Mouse (Mus musculus): ENCODE results near the gene Aip. TPM values are rescaled to one million over a fixed set of nuclear protein-coding genes. Genes with fewer than 3 reads are reported as not detected.

Gene Aip
- 65.0 and 68.8 TPM in 2 replicates for polyA plus RNA-seq (2012; rRNA removed)

DNA sequence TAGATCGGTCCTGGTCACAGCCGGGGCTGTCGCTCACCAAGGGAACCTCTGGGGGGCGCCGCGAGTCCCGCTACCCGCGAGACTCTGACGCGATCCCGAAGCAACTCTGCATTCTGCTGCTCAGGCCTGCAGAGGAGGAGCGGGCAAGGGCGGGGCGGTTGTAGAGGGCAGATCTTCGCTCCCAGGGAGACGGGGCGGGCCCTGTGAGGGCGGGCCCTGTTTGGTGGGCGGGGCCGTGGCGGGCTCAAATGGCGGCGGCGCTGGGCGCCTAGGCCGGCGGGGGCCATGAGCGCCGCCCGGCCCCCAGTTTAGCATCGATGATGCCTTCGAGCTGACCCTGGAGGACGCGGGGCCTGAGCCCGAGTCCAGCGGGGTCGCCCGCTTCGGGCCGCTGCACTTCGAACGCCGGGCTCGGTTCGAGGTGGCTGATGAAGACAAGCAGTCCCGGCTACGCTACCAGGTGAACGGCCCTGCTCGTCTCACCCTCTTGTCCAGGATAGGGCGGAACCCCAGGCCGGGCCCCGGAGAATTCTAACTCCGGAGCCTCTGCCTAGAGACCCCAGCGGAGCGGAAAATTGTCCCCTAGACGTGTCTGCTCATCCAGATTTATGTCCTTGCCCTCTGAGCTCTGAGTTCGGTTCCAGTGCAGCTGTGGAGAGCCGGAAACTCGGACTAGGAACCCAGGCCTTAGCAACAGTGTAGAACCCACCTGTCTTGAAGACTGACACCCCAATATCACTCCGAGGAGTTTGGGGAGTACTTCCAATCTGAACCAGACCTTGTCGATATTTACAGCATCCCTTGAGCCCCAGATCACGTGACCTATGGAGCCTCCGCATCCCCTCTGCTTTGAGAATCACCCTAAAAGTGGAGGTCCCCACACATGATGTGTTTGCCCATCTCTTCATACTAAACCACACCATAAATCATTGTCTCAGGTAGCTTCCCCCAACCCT, at the start of gene Aip:
TSS of gene Aip (minus strand) at position 118 of the 956 bp plus-strand sequence.

DNA sequence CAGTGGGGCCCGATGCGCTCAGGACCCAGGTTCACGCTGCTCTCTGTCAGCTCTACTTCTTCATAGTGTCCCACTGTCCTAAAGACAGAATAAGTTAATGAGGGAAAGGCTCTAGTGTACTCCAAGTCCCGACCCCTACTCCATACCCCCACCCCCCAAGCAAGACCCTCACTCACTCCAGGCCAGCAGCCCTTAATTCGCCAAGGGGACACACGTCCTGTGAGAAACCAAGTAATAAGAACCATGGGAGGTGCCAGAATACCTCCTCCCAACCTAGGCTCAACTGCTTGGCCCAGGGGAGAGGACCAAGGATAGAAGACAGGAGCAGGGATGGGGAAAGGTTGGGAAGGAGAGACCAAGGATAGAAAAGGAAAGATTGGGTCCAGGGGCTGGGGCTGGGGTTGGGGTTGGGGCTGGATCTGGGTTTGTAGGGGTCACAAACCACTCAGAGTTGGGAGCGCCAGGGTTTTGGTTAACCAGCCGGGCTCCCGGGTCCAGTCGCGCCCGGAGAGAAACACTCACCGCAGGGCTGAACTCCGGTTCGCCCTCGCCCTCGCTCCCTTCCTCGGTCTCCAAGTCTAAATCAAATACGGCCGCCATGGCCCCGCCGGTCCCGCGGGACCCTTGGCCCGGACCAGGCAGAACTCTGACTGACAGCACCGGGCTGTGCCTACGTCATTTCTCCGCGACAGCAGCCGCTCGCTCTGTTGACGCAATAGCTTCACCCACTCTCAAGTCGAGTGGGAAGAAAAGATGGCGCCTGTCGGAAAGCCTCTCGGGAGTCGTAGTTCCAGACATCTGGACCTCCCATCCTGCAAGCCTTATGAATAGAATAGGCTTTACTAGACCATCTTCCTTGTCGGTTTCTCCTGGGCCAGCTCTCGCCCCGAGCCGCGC, 37.2 kb upstream of the Aip start, which contains the start of gene Rps6kb2:
TSS of gene Rps6kb2 (minus strand) at position 709 of the 897 bp plus-strand sequence.

DNA sequence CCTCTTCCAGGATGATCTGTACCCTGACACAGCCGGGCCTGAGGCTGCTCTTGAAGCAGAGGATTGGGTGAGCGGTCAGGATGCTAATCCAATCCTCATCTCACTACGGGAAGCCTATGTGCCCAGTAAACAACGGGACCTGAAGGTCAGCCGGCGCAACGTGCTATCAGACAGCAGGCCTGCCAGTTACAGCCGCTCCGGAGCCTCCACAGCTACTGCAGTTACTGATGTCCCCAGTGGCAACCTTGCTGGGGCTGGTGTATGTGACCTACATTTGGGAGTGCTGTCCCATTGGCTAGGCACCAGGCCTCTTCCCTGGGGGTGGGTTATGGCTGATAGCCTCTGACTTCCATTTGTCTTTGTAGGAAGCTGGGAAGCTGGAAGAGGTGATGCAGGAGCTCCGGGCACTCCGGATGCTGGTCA, 27.6 kb upstream of the Aip start, which contains the start of gene Ptprcap:
TSS of gene Ptprcap (plus strand) at position 373 of the 423 bp plus-strand sequence.

DNA sequence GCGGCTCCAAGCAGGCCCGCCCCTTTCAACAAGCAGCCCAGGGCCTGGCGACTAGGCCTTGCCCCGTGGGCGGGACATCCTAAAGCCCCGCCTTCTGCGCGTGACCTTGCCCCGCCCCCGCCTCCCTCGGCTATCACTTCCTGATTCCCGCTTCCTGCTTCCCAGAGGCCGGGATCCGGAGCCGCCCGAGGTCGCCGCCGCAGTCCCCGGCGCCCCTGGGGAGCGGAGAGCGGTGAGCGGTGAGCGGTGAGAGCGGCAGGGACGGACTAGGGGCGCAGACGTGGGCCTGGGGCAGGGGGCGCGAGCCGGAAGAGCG, 22.8 kb upstream of the Aip start, which contains the start of gene Coro1b:
TSS of gene Coro1b (plus strand) at position 129 of the 316 bp plus-strand sequence.

GRCm38 (mm10) chr19:4143759-4144268, 18.2 kb upstream of the Aip start, which contains the start of gene Cabp4:
Gene Cabp4 (minus strand): TSS chr19:4144033.

GRCm38 (mm10) chr19:4139446-4139845, 13.8 kb upstream of the Aip start, which contains the start of gene Gpr152:
Gene Gpr152 (plus strand): TSS chr19:4139787.

GRCm38 (mm10) chr19:4099837-4100717, 25.6 kb downstream of the Aip start, which contains the start of gene Pitpnm1:
Gene Pitpnm1 (plus strand): TSS chr19:4099998.

GRCm38 (mm10) chr19:4096642-4097440, 28.8 kb downstream of the Aip start, which contains the start of gene Cdk2ap2:
Gene Cdk2ap2 (plus strand): TSS chr19:4097182.

GRCm38 (mm10) chr19:4081394-4081793, 44.3 kb downstream of the Aip start, which contains the start of gene Cabp2:
Gene Cabp2 (plus strand): TSS chr19:4081578.

Other genes starting within 250 kb of the Aip start
- 146 and 188 TPM in 2 replicates for gene Tcirg1, start 218.7 kb downstream of the Aip start, polyA plus RNA-seq (2012; rRNA removed)
- 279 and 336 TPM in 2 replicates for gene Ndufs8, start 213.1 kb downstream of the Aip start, polyA plus RNA-seq (2012; rRNA removed)
- 14.9 and 17.0 TPM in 2 replicates for gene Aldh3b1, start 196.1 kb downstream of the Aip start, polyA plus RNA-seq (2012; rRNA removed)
- 160 and 202 TPM in 2 replicates for gene Unc93b1, start 190.7 kb downstream of the Aip start, polyA plus RNA-seq (2012; rRNA removed)
- gene Aldh3b3, start 167.2 kb downstream of the Aip start, polyA plus RNA-seq (2012; rRNA removed), result 0.15 and 0.35 TPM in 2 replicates
- 14.5 and 14.7 TPM in 2 replicates for gene Aldh3b2, start 153.5 kb downstream of the Aip start, polyA plus RNA-seq (2012; rRNA removed)
- gene Acy3, start 139.3 kb downstream of the Aip start, polyA plus RNA-seq (2012; rRNA removed), result 55.2 and 55.9 TPM in 2 replicates
- gene Tbx10, start 133.1 kb downstream of the Aip start, polyA plus RNA-seq (2012; rRNA removed), result not detected in 2 replicates
- 18.7 and 25.7 TPM in 2 replicates for gene Nudt8, start 125.3 kb downstream of the Aip start, polyA plus RNA-seq (2012; rRNA removed)
- gene Gm49405, start 125.2 kb downstream of the Aip start, polyA plus RNA-seq (2012; rRNA removed), result 2.1 and 2.5 TPM in 2 replicates
- 10.8 and 11.5 TPM in 2 replicates for gene Doc2g, start 122.5 kb downstream of the Aip start, polyA plus RNA-seq (2012; rRNA removed)
- 185 and 192 TPM in 2 replicates for gene Ndufv1, start 113.1 kb downstream of the Aip start, polyA plus RNA-seq (2012; rRNA removed)
- gene Gstp1, start 87.9 kb downstream of the Aip start, polyA plus RNA-seq (2012; rRNA removed), result 871 and 970 TPM in 2 replicates
- gene Gstp2, start 79.8 kb downstream of the Aip start, polyA plus RNA-seq (2012; rRNA removed), result 192 and 247 TPM in 2 replicates
- gene Gstp3, start 66.3 kb downstream of the Aip start, polyA plus RNA-seq (2012; rRNA removed), result 8.4 and 8.5 TPM in 2 replicates
- gene Cabp2, start 44.3 kb downstream of the Aip start, polyA plus RNA-seq (2012; rRNA removed), result 2.5 TPM in 1 of 2 replicates, not detected in the other
- 321 and 393 TPM in 2 replicates for gene Cdk2ap2, start 28.7 kb downstream of the Aip start, polyA plus RNA-seq (2012; rRNA removed)
- gene Pitpnm1, start 25.9 kb downstream of the Aip start, polyA plus RNA-seq (2012; rRNA removed), result 133 and 136 TPM in 2 replicates
- gene Gpr152, start 13.9 kb upstream of the Aip start, polyA plus RNA-seq (2012; rRNA removed), result 0.02 and 0.05 TPM in 2 replicates
- 0.15 and 0.28 TPM in 2 replicates for gene Cabp4, start 18.2 kb upstream of the Aip start, polyA plus RNA-seq (2012; rRNA removed)
- 657 and 730 TPM in 2 replicates for gene Coro1b, start 22.8 kb upstream of the Aip start, polyA plus RNA-seq (2012; rRNA removed)
- gene Ptprcap, start 27.7 kb upstream of the Aip start, polyA plus RNA-seq (2012; rRNA removed), result 74.8 and 129 TPM in 2 replicates
- gene Rps6kb2, start 37.5 kb upstream of the Aip start, polyA plus RNA-seq (2012; rRNA removed), result 38.0 and 53.9 TPM in 2 replicates
- 5.3 and 9.0 TPM in 2 replicates for gene Carns1, start 49.6 kb upstream of the Aip start, polyA plus RNA-seq (2012; rRNA removed)
- gene Tbc1d10c, start 65.4 kb upstream of the Aip start, polyA plus RNA-seq (2012; rRNA removed), result 9.9 and 10.0 TPM in 2 replicates
- 488 and 523 TPM in 2 replicates for gene Ppp1ca, start 66.2 kb upstream of the Aip start, polyA plus RNA-seq (2012; rRNA removed)
- gene Rad9a, start 75.8 kb upstream of the Aip start, polyA plus RNA-seq (2012; rRNA removed), result 15.7 and 22.4 TPM in 2 replicates
- 8.3 and 14.8 TPM in 2 replicates for gene Clcf1, start 88.4 kb upstream of the Aip start, polyA plus RNA-seq (2012; rRNA removed)
- gene AC109138.7, start 88.5 kb upstream of the Aip start, polyA plus RNA-seq (2012; rRNA removed), result not detected in 2 replicates
- 86.7 and 104 TPM in 2 replicates for gene Pold4, start 106.0 kb upstream of the Aip start, polyA plus RNA-seq (2012; rRNA removed)
- 188 and 216 TPM in 2 replicates for gene Ssh3, start 143.3 kb upstream of the Aip start, polyA plus RNA-seq (2012; rRNA removed)
- 4.3 and 7.3 TPM in 2 replicates for gene Ankrd13d, start 157.3 kb upstream of the Aip start, polyA plus RNA-seq (2012; rRNA removed)
- gene Grk2, start 180.4 kb upstream of the Aip start, polyA plus RNA-seq (2012; rRNA removed), result 120 and 123 TPM in 2 replicates

Measured in colon, adult 2 months (tissue).